Mouse (Mus musculus) hindbrain, postnatal 0 days (tissue): Measurements from ENCODE around the gene Wdr77. TPM values are rescaled to one million over a fixed set of nuclear protein-coding genes. Genes with fewer than 3 reads are reported as not detected.
A peak's percentile ranks its signal among the peaks of the same experiment; 100 is the strongest.

Experiments used
- ATAC-seq: fragments of 200-750 bp; cut with Nextera tagmentation; 2 replicates; pipeline ENCODE4 v1.8.0; 2017; ENCODE audit warnings: mild to moderate bottlenecking, moderate TSS enrichment, moderate library complexity
- DNase-seq: peaks from one replicate; pipeline ENCODE4 v3.0.0-alpha.2; 2015; ENCODE audit warnings: low spot score
- H3K27ac ChIP-seq: fragments of 300-500 bp; sonication (generic); 2 replicates; pipeline ENCODE4 v1.5.1; 2014; ENCODE audit warnings: mild to moderate bottlenecking
- H3K27me3 ChIP-seq: fragments of 300-500 bp; sonication (generic); 2 replicates; pipeline ENCODE4 v1.6.1; 2014; ENCODE audit warnings: low read length, mixed read lengths; ENCODE audit not compliant: insufficient read depth
- H3K36me3 ChIP-seq: fragments of 300-500 bp; sonication (generic); 2 replicates; pipeline ENCODE4 v1.6.1; 2014; ENCODE audit warnings: low read length, mixed read lengths; ENCODE audit not compliant: insufficient read depth
- H3K4me1 ChIP-seq: fragments of 300-500 bp; sonication (generic); 2 replicates; pipeline ENCODE4 v1.6.1; 2014; ENCODE audit warnings: antibody characterized with exemption, low read length, mixed read lengths; ENCODE audit not compliant: insufficient read depth
- H3K4me2 ChIP-seq: fragments of 300-500 bp; sonication (generic); 2 replicates; pipeline ENCODE4 v1.6.1; 2014; ENCODE audit warnings: low read depth, mild to moderate bottlenecking, low read length, moderate library complexity, mixed read lengths
- H3K4me3 ChIP-seq: fragments of 300-500 bp; sonication (generic); 2 replicates; pipeline ENCODE4 v1.5.1; 2014; ENCODE audit warnings: low read length
- H3K9ac ChIP-seq: fragments of 300-500 bp; sonication (generic); replicated peaks from 2 replicates; pipeline ENCODE4 v1.6.1; 2014; ENCODE audit warnings: mild to moderate bottlenecking, low read length, moderate library complexity, mixed read lengths
- H3K9me3 ChIP-seq: fragments of 300-500 bp; sonication (generic); 2 replicates; pipeline ENCODE4 v1.6.1; 2016; ENCODE audit warnings: low read length, mixed read lengths
- CTCF ChIP-seq: IDR thresholded peaks from 2 replicates; pipeline ENCODE4 v1.5.1; 2016; ENCODE audit warnings: antibody characterized with exemption, control low read depth, low read depth
- WGBS: fragments of 180-500 bp; shearing (Covaris S2); extraction: QIAGEN DNeasy Blood & Tissue Kit; methylation state at CpG from one replicate; pipeline ENCODE4 v1.1.7; 2014; 5-methylcytosine and 5-hydroxymethylcytosine counted together
- polyA plus RNA-seq: library from polyadenylated mRNA; unstranded; fragments of >200 nt; fragmentation: Nextera tagmentation; extraction: Ambion mirVana; gene quantifications from 2 replicates; pipeline ENCODE4 v1.2.1, GENCODE M21; 2015
- total RNA-seq: library from RNA; depleted of rRNA; stranded (reverse); fragments of >200 nt; gene quantifications from 2 replicates; pipeline ENCODE4 v1.2.3, GENCODE M21; 2014

The Wdr77 gene
- total and polyA plus RNA-seq, 2 experiments from 2014 or later: 70.7 to 88.0 TPM

GRCm38 (mm10) chr3:105951348-105951747, 7.8 kb upstream of the Wdr77 start:
- Histone ChIP-seq H3K4me1 (no peaks in the 10 kb centered on the region), H3K27ac (no peak overlapping the region), H3K9ac (no peak overlapping the region), H3K36me3 (peaks cover 46% of the 10 kb centered on the region), H3K4me2 (no peak overlapping the region), H3K27me3 (no peaks in the 10 kb centered on the region), H3K4me3 (no peak overlapping the region), H3K9me3 (no peaks in the 10 kb centered on the region)
- 95% methylated on average over 7 of the region's 7 CpGs for WGBS
- DNase-seq (no peak), ATAC-seq (no peak)
- TF ChIP-seq CTCF: no peak

DNA sequence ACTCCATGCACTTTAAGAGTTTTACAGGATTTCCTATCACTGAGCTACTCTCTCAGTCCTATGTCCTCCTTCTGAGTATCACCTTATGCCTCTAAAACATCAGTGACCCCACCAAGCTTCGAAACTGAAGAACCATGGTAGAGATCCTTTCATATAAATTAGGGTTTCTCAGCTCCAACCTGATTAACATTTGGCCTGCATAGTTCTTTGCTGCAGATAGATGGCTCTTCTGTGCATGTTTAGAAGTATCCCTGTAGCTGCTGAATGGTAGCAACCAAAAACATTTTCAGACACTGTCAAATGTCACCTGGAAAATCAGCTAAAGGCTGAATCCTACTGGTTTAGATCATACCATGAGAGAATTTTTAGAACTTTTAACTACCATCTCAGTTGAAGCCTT, 1.9 kb upstream of the Wdr77 start:
- TF ChIP-seq CTCF: peak; percentile 49
- peak overlapping the region; percentile 81; the same call in 1 of the 2 replicates for H3K4me3 ChIP-seq

DNA sequence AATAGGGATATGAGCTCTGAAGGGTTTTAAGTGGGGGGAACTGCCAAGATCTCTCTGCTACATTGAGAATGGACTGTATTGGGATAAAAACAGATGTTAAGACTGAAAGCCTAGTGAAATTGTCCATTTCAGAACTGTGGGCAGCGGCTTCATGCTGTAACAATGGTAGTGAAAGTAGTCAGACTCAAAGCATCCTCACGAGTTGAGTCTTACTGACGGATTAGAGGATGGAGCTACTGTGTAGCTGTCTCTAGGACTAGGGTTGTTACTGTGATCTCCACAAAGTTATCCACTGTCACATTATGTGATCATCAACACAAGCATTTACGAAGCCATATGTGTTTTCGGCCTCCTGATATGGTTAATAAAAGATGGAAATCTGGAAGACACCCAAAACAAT, 965 bp upstream of the Wdr77 start:
- WGBS: 41% methylated on average over 5 of the region's 5 CpGs
- Histone ChIP-seq H3K9me3 (no peaks in the 10 kb centered on the region), H3K4me1 (peaks cover 19% of the 10 kb centered on the region), H3K27ac (peak overlapping the region; percentile 94; the same call in 1 of the 2 replicates), H3K27me3 (no peaks in the 10 kb centered on the region), H3K36me3 (peaks cover 24% of the 10 kb centered on the region), H3K4me3 (peak overlapping the region; percentile 81), H3K4me2 (peak overlapping the region; percentile 62), H3K9ac (peak overlapping the region; percentile 94)
- no peak for TF ChIP-seq CTCF
- DNase-seq (no peak), ATAC-seq (no peak)

More for the DNA sequence above, 1.9 kb upstream of the Wdr77 start:
- Histone ChIP-seq H3K27me3 (no peaks in the 10 kb centered on the region), H3K4me1 (peaks cover 19% of the 10 kb centered on the region), H3K36me3 (peaks cover 22% of the 10 kb centered on the region), H3K4me2 (peak overlapping the region; percentile 62; the same call in 1 of the 2 replicates), H3K27ac (no peak overlapping the region), H3K9ac (peak overlapping the region; percentile 33; the same call in 1 of the 2 replicates), H3K9me3 (no peaks in the 10 kb centered on the region)
- WGBS: 94% methylated on average over 1 of the region's 1 CpGs
- ATAC-seq: no peak
- peak; percentile 11 for DNase-seq

GRCm38 (mm10) chr3:105959585-105959984, 416 bp downstream of the Wdr77 start:
- Histone ChIP-seq H3K4me2 (peak overlapping the region; percentile 80), H3K4me3 (peak overlapping the region; percentile 81), H3K36me3 (peaks cover 33% of the 10 kb centered on the region), H3K9me3 (no peaks in the 10 kb centered on the region), H3K9ac (peak overlapping the region; percentile 94), H3K4me1 (peaks cover 19% of the 10 kb centered on the region), H3K27ac (peak overlapping the region; percentile 80), H3K27me3 (no peaks in the 10 kb centered on the region)
- 0% methylated on average over 26 of the region's 26 CpGs for WGBS
- DNase-seq: peak; percentile 64
- no peak; the same call in 1 of the 2 replicates for TF ChIP-seq CTCF
- ATAC-seq: peak; percentile 79

GRCm38 (mm10) chr3:105959999-105960398, 830 bp downstream of the Wdr77 start, which contains the start of gene Atp5f1:
Gene Atp5f1 (minus strand): TSS chr3:105960099.
- no peaks in the 10 kb centered on the region for H3K9me3 ChIP-seq
- H3K9ac ChIP-seq: peak within 1 kb of the TSS; percentile 94
- H3K4me2 ChIP-seq: peak within 1 kb of the TSS; percentile 80
- DNase-seq (no peak), ATAC-seq (no peak)
- H3K27ac ChIP-seq: peak within 1 kb of the TSS; percentile 94
- peaks cover 34% of the 10 kb centered on the region for H3K36me3 ChIP-seq
- WGBS: 6% methylated on average over 6 of the region's 6 CpGs
- no peaks in the 10 kb centered on the region for H3K27me3 ChIP-seq
- peak within 1 kb of the TSS; percentile 81 for H3K4me3 ChIP-seq
- H3K4me1 ChIP-seq: peaks cover 19% of the 10 kb centered on the region
- TF ChIP-seq CTCF: no peak

DNA sequence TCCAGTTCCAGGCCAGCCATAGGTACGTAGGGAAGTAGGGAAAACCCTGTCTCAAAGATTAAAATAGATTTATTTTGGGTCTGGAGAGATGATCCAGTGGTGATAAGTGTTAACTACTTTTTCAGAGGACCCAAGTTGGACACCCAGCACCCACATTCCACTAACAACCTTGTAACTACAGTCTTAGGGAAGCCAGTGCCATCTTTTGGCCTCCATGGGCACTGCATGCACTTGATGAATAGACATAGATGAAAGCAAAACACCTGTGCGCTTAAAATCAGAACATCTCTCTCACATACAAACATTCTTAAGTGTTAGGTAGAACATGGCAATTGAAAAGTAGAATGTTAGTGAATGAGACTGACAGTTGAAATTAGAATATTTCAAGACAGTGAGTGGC, 1.5 kb downstream of the Wdr77 start:
- H3K4me1 ChIP-seq: peaks cover 19% of the 10 kb centered on the region
- no peak overlapping the region for H3K27ac ChIP-seq
- H3K4me2 ChIP-seq: peak overlapping the region; percentile 80
- peak; percentile 10 for DNase-seq
- TF ChIP-seq CTCF: peak; percentile 53
- H3K9me3 ChIP-seq: no peaks in the 10 kb centered on the region
- H3K36me3 ChIP-seq: peaks cover 39% of the 10 kb centered on the region
- no peak overlapping the region for H3K9ac ChIP-seq
- 96% methylated on average over 2 of the region's 2 CpGs for WGBS
- no peak overlapping the region for H3K4me3 ChIP-seq
- no peak for ATAC-seq
- H3K27me3 ChIP-seq: no peaks in the 10 kb centered on the region

DNA sequence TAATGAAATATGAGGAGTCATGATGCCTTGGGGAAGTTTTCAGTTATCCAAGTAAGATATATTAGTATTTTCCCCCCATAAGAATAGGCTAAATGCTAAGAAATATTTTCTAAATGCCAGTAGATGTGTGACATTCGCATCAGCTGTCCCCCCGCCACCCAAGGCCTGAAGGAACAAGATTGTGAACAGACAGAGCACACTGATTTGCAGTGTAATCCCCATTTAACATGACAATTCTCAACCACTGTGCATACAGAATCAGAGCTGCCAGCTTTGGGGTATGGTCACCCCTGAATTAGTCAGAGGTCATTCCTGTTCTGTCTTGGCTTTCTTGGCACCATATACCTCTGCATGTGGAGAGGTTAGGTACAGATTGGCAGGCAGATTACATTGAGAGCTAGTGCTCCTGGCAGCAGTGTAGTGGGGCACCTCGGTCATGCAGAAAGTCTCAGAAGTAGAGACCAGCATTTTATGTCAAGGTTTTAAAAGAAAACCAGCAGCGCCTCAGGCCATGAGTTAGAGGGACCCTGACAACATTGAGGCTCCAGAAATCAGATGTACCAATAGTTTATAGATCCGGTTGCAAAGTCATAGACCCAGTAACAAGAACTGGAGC, 12.8 kb downstream of the Wdr77 start:
- Histone ChIP-seq H3K27ac (no peak overlapping the region), H3K4me2 (no peak overlapping the region), H3K27me3 (no peaks in the 10 kb centered on the region), H3K4me3 (no peak overlapping the region), H3K9me3 (no peaks in the 10 kb centered on the region), H3K36me3 (peaks cover 7% of the 10 kb centered on the region), H3K9ac (no peak overlapping the region), H3K4me1 (no peaks in the 10 kb centered on the region)
- ATAC-seq: no peak
- TF ChIP-seq CTCF: no peak
- WGBS: 80% methylated on average over 5 of the region's 5 CpGs
- no peak for DNase-seq
